Mouse (Mus musculus): ENCODE measurements around the gene Gan.

- TF ChIP-seq CTCF (IDR thresholded peaks at IDR 0.05; ENCODE audit: insufficient read depth, low read depth, low read length) (no peak), POLR2A (IDR thresholded peaks at IDR 0.05; ENCODE audit: insufficient read depth, low read depth, low read length) (no peak)
Observed at GRCm38 (mm10) chr8:117112261-117112660, 45.7 kb upstream of the Gan start.

All from olfactory bulb, adult 2 months (tissue).